Mouse (Mus musculus): Measurements from ENCODE around the gene Fam53b. TPM values are rescaled to one million over a fixed set of nuclear protein-coding genes. Genes with fewer than 3 reads are reported as not detected.
"Not testable (repeated sequence)": the region's sequence is repeated elsewhere in the genome, so short reads cannot be mapped to it uniquely, and the experiment has no call there.

Gene Fam53b
- total RNA-seq, 2 experiments from 2014 or later: 29.2 to 34.1 TPM

GRCm38 (mm10) chr7:132670863-132671165 is 142.9 kb downstream of the Fam53b start:
- peak; percentile 80 to 81 for DNase-seq
- intact Hi-C loops (cut with DNase I): loop anchor here (5.0 kb wide), 2 partner anchors 41 to 141 kb away; partner anchors contain the start of gene Fam53b

DNA sequence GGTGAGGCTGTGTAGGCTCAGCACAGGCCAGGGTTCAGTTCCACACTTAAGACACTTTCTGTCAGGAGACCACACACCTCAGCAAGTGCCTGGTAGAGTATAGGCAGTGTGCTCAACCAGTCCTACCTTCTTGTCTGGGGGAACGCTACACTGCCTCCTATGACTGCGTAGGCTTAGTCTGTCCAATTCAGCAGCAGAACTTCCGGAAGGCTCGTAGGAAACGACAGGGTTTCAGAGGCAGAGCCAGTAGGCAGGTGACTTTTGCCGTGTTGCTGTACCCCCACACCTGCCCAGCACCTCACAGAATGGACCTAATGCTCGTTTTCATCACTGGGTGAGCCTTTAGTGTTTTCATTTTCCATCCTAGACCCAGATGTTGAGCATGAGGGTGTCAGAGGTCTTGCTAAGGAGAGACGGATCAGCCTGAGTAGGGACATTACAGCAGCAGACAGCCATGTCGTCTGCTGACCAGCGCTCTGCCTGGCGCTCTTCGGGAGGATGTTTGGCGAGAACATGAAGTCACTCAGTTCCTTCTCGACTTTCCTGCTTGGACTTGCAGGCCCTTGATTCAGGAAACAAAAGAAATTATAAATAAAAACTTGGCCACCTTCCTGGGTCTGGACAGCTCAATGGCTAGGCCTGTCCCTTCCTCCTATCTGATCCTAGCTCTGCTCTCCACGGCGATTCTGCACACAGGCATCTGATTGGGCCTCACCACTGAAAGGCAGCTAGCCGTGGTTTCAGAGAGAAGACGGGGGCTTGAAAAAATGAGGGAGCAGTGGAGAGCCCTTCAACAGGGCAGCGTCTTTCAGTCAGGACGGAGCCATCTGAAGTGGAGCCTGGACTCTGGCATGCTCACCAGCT is 143.5 kb downstream of the Fam53b start:
- intact Hi-C loops (cut with DNase I): loop anchor here (5.0 kb wide), 2 partner anchors 42 to 142 kb away; partner anchors contain the start of gene Fam53b
- DNase-seq: peak in 1 of 2 experiments; percentile 39

DNA sequence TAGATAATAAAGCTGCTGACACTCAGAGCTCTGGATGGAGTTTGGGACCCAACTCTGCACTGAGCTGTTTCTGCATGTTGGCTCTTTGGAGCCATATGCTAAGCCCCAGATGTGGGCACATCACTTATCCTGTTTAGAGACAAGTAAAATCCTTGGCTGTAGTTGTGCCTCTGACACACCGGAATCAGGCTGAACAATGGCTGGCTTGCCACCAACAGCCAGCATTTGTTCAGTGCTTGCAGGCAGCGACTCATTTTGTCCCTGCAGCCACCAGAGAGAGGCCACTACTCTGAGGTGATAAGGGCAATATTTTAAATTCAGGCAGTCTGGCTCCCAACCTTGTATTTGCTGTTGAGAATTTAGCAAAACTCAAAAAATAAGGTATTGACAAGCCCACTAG is 145.1 kb downstream of the Fam53b start:
- DNase-seq: peak; percentile 62 to 73
- intact Hi-C loops (cut with DNase I): no loop called here

DNA sequence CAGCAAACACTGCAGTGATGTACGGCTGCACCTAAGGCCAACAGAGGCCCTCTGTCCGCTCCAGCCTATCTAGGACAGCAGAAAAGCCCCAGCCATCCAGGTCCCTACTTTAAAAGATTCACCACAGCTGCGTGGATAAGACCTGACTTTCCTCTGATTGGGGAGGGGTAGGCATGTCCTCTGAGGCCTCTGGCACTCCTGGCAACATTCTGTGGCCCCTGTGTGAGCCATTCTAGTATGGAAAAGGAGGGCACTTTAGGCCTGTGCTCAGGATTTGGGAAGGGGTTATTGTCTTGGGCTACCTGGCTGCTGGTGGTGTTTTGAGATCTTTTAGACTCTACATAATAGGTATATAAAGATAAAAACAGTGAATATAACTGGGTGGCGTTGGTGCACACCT is 147.2 kb downstream of the Fam53b start:
- intact Hi-C loops (cut with DNase I): no loop called here
- DNase-seq: no peak

GRCm38 (mm10) chr7:132665664-132666382 is 147.9 kb downstream of the Fam53b start:
- intact Hi-C loops (cut with DNase I): no loop called here

DNA sequence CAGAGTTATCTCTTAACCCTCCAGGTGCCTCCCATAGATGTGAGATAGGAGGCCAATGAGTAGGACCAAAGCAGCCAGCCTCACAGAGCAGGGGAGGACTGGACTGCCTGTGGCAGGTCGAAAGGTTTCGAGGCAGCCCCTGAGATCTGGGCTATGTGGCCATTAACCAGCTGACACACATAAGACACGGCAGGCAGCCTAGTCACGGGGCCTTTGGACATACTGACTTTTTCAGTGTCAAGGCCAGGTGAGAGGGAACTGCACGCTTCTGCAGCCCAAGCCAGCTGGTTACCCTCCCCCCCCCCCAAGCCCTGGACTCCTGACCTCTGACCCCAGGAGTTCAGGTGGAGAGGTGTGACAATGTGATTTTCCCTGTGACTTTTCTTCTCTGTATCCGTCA is 148.9 kb downstream of the Fam53b start:
- DNase-seq: no peak
- intact Hi-C loops (cut with DNase I): no loop called here

More at GRCm38 (mm10) chr7:132665664-132666382, 147.9 kb downstream of the Fam53b start:
- no peak for DNase-seq

GRCm38 (mm10) chr7:132662831-132663230 is 150.9 kb downstream of the Fam53b start:
- intact Hi-C loops (cut with DNase I); DNase-seq: not testable (repeated sequence)

Other genes starting within 250 kb of the Fam53b start
- 100 to 1,000 TPM; 120 to 122 TPM for gene Oat, start 237.5 kb downstream of the Fam53b start, total RNA-seq (2021)
- gene Nkx1-2, start 214.2 kb downstream of the Fam53b start, total RNA-seq (2021): not detected
- 10 to 100 TPM; 12.9 to 13.6 TPM for gene Lhpp, start 203.2 kb downstream of the Fam53b start, total RNA-seq (2021)
- 10 to 100 TPM in 1 of 2 experiments, 1 to 10 TPM in 1; 9.5 to 10.9 TPM for gene Eef1akmt2, start 38.8 kb upstream of the Fam53b start, total RNA-seq (2021)
- 10 to 100 TPM; 19.2 to 20.8 TPM for gene Abraxas2, start 45.3 kb upstream of the Fam53b start, total RNA-seq (2021)
- 10 to 100 TPM; 31.0 to 31.5 TPM for gene Zranb1, start 117.3 kb upstream of the Fam53b start, total RNA-seq (2021)